Mouse (Mus musculus): ENCODE measurements at regions not wholly inside any gene's neighbourhood (a gene's known extent, or its start where the extent isn't known, plus 50 kb on each side); places are given as distances from the start of the nearest gene placed in this dataset.
"Not testable (repeated sequence)": the region's sequence is repeated elsewhere in the genome, so short reads cannot be mapped to it uniquely, and the experiment has no call there.

DNA sequence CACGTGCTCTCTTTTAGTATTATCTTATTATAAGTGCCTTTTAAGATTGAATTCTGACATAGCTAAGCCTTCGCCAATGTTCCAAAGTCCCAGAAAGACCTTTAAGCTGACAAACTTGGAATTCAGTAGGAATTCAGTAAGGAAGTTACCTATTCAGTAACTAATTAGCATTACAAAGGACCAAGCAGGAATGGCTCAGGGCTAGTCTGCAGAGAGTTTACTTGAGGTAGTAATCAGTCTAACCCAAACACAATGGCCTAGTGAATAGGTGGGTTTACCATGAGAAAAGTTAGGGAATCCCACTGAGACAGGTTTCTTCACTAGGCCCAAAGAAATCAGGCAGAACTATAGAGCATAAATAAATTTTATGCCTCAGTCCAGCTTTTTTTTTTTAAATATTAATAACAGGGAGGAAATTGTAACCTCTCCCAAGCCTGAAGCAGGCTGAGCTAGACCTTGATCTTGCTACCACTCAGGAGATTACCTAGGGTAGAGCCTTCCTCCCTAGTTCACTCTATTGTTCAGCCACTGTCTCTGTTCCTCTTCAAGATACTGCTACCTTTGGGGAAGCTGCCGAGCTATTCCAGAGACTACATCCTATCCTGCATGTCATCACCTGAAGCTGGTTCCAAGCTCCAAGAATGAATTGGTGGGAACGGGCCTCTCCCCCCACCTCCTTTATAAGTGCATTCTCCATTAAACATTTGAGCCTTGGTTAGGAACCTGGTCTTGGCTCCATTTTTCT is 205.2 kb upstream of the Gnai1 start:
- not testable (repeated sequence) for TF ChIP-seq RCOR1 (IDR thresholded peaks at IDR 0.05; ENCODE audit: low read depth, low read length); MAX (IDR thresholded peaks at IDR 0.05; ENCODE audit: low read length); NRF1 (IDR thresholded peaks at IDR 0.05; ENCODE audit: insufficient read depth, low read depth, low read length, poor library complexity, severe bottlenecking)
